Mouse (Mus musculus) midbrain, embryonic 14.5 days (tissue): ENCODE data around the gene Tpi1. TPM values are rescaled to one million over a fixed set of nuclear protein-coding genes. Genes with fewer than 3 reads are reported as not detected.
"Not testable (repeated sequence)": the region's sequence is repeated elsewhere in the genome, so short reads cannot be mapped to it uniquely, and the experiment has no call there.

Experiments
- ATAC-seq: fragments of 200-750 bp; cut with Nextera tagmentation; 2 replicates; pipeline ENCODE4 v1.8.0; 2017; ENCODE audit warnings: moderate number of reproducible peaks, moderate library complexity; ENCODE audit not compliant: low FRiP score, low TSS enrichment
- DNase-seq: peaks from one replicate; pipeline ENCODE4 v3.0.0-alpha.2; 2015
- H3K27ac ChIP-seq: fragments of 300-500 bp; sonication (generic); replicated peaks from 2 replicates; pipeline ENCODE4 v1.5.1; 2014; ENCODE audit warnings: mild to moderate bottlenecking, low read depth, low read length, moderate library complexity
- H3K27me3 ChIP-seq: fragments of 300-500 bp; sonication (generic); 2 replicates; pipeline ENCODE4 v1.6.1; 2014; ENCODE audit warnings: low read length, control low read depth, mixed read lengths; ENCODE audit not compliant: control insufficient read depth, insufficient read depth
- H3K36me3 ChIP-seq: fragments of 300-500 bp; sonication (generic); 2 replicates; pipeline ENCODE4 v1.6.1; 2014; ENCODE audit warnings: low read length, control low read depth; ENCODE audit not compliant: control insufficient read depth, insufficient read depth
- H3K4me1 ChIP-seq: fragments of 300-500 bp; sonication (generic); 2 replicates; pipeline ENCODE4 v1.6.1; 2014; ENCODE audit warnings: mild to moderate bottlenecking, antibody characterized with exemption, low read length, control low read depth; ENCODE audit not compliant: control insufficient read depth, insufficient read depth
- H3K4me2 ChIP-seq: fragments of 300-500 bp; sonication (generic); 2 replicates; pipeline ENCODE4 v1.6.1; 2014; ENCODE audit warnings: mild to moderate bottlenecking, low read length, moderate library complexity
- H3K4me3 ChIP-seq: fragments of 300-500 bp; sonication (generic); replicated peaks from 2 replicates; pipeline ENCODE4 v1.5.1; 2014; ENCODE audit warnings: low read depth, low read length
- H3K9ac ChIP-seq: fragments of 300-500 bp; sonication (generic); replicated peaks from 2 replicates; pipeline ENCODE4 v1.6.1; 2014; ENCODE audit warnings: mild to moderate bottlenecking, low read length, moderate library complexity
- H3K9me3 ChIP-seq: fragments of 300-500 bp; sonication (generic); 2 replicates; pipeline ENCODE4 v1.6.1; 2016; ENCODE audit warnings: low read length, control low read depth, mixed read lengths; ENCODE audit not compliant: control insufficient read depth
- WGBS: fragments of 180-500 bp; shearing (Covaris S2); extraction: QIAGEN DNeasy Blood & Tissue Kit; methylation state at CpG from one replicate; pipeline ENCODE4 v1.1.7; 2014; 5-methylcytosine and 5-hydroxymethylcytosine counted together
- polyA plus RNA-seq: library from polyadenylated mRNA; unstranded; fragments of >200 nt; fragmentation: Nextera tagmentation; extraction: Ambion mirVana; gene quantifications from 2 replicates; pipeline ENCODE4 v1.2.1, GENCODE M21; 2014

Gene Tpi1
- polyA plus RNA-seq, 1 experiment from 2014 or later, result 349 TPM

DNA sequence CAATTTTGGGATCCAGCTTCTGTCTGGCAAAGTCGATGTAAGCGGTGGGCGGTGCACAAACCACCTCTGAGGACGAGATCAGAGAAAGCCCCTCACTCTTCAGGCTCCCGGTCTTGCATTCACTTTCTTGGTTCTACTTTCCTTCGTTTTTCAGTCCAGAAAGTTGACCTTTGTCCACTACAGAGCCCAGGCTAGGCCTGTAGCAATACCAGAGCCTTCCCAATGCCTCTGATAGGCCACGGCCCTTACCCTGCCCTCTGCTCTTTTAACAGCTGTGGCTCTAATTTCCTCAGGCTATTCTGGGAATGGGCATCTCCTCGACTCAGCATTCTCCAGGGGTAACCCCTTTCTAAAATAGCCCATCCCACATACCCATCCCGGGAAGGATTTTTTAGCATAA is 1.2 kb downstream of the Tpi1 start:
- DNase-seq (peak; percentile 9), ATAC-seq (no peak)
- peak overlapping the region; percentile 73 for H3K9ac ChIP-seq
- H3K4me3 ChIP-seq, result peak overlapping the region; percentile 62
- no peaks in the 10 kb centered on the region for H3K9me3 ChIP-seq
- 19% methylated on average over 9 of the region's 9 CpGs for WGBS
- no peaks in the 10 kb centered on the region for H3K27me3 ChIP-seq
- H3K4me1 ChIP-seq, result peaks cover 40% of the 10 kb centered on the region
- peak overlapping the region; percentile 92 for H3K4me2 ChIP-seq
- peak overlapping the region; percentile 85 for H3K27ac ChIP-seq
- peaks cover 44% of the 10 kb centered on the region for H3K36me3 ChIP-seq

DNA sequence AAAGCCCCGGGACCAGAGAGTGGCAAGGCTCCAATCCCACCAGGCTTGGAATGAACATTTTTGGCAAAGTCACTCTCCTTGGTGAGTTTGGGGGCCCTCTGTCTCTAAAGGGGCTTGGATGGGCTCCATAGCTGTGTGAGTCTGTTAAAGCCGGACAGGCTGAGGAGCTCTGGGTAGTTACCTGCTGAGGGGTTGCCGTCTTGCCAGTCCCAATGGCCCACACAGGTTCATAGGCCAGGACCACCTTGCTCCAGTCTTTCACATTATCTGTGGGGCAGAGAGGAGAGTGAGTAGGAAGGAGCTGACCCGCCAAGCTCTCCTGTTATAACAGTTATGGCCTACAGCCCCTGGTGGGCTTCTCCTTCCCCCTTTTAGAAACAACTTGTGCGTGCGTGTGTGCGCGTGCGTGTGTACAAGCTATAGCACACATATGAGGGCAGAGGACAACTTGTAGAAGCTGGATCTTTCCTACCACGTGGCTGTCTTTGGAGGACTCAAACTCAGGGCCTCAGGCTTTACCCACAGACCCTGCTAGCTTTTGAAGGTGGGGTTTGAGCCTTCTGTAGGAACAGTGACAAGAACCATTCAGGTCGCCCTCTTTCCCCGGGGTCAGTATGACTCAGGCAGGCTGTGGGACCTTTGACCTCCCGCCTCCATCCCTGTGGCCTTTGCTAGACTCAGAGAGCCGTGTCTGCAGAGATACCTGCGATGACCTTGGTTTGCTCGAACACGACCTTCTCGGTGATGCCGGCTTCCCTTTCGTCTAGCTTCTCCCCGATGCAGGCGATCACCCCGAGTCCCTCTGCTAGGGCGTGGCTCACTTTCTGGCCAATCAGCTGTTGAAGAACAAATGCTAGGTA is 2.2 kb downstream of the Tpi1 start:
- 87% methylated on average over 24 of the region's 24 CpGs for WGBS
- Histone ChIP-seq H3K4me2 (peak overlapping the region; percentile 92), H3K9ac (no peak overlapping the region), H3K27ac (no peak overlapping the region), H3K4me3 (peak overlapping the region; percentile 62), H3K4me1 (peaks cover 40% of the 10 kb centered on the region), H3K36me3 (peaks cover 35% of the 10 kb centered on the region), H3K27me3 (no peaks in the 10 kb centered on the region), H3K9me3 (no peaks in the 10 kb centered on the region)
- no peak for DNase-seq
- ATAC-seq, result no peak

DNA sequence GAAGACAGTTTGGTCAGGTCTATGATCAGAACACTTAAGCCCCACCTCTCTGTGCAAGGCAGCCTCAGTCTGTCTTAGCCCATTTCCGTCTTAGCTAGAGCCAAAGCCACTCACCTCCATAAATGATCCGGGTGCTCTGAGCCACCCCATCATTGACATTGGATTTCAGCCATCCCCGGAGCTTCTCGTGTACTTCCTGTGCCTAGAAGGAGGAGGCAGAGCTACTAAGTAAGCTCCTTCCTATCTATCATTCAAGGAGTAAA is 2.8 kb downstream of the Tpi1 start:
- Histone ChIP-seq H3K9ac (no peak overlapping the region), H3K36me3 (peaks cover 29% of the 10 kb centered on the region), H3K4me2 (peak overlapping the region; percentile 4; the same call in 1 of the 2 replicates), H3K4me1 (peaks cover 42% of the 10 kb centered on the region), H3K27me3 (no peaks in the 10 kb centered on the region), H3K9me3 (no peaks in the 10 kb centered on the region), H3K27ac (no peak overlapping the region), H3K4me3 (no peak overlapping the region)
- WGBS, result 89% methylated on average over 4 of the region's 4 CpGs
- DNase-seq, result no peak
- no peak for ATAC-seq

DNA sequence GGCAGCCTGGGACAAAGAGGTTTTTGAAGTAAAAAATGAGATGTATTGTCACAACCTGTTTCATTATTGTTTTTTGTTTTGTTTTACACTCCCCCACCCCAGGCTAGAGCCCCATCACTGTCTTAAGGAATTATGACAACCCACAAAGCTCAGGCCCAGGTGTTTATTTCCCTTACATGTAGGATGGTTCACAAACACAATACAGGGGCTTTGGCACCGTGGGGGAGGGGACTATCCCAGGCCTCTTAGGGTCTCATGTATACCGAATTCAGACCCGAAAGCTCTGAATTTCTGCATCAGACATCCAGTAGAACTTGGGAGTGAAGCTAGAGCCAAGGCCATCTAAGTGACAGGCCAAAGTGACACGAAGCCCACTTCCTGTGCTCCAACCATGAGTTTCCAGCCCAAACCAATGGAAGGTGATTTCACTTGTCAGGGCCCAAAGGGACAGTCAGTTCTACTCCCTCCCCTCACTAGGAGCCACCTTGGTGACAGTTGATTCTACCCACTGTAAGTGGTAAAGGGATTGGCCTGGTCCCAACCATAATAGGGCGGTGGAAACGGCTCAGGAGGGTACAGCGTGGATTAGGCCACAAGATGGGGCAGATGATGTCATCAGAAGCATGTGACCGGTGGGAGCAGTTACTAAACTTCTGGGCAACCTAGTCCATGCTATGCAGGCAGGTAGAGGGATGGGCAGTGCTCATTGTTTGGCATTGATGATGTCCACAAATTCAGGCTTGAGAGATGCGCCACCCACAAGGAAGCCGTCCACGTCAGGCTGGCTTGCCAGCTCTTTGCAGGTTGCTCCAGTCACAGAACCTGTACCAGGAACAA is 3.3 kb downstream of the Tpi1 start:
- H3K9me3 ChIP-seq, H3K4me3 ChIP-seq, H3K4me2 ChIP-seq, H3K27me3 ChIP-seq, H3K27ac ChIP-seq, ATAC-seq, DNase-seq, H3K9ac ChIP-seq: not testable (repeated sequence)
- WGBS, result 88% methylated on average over 11 of the region's 11 CpGs
- peaks cover 48% of the 10 kb centered on the region for H3K4me1 ChIP-seq
- H3K36me3 ChIP-seq, result peaks cover 23% of the 10 kb centered on the region

DNA sequence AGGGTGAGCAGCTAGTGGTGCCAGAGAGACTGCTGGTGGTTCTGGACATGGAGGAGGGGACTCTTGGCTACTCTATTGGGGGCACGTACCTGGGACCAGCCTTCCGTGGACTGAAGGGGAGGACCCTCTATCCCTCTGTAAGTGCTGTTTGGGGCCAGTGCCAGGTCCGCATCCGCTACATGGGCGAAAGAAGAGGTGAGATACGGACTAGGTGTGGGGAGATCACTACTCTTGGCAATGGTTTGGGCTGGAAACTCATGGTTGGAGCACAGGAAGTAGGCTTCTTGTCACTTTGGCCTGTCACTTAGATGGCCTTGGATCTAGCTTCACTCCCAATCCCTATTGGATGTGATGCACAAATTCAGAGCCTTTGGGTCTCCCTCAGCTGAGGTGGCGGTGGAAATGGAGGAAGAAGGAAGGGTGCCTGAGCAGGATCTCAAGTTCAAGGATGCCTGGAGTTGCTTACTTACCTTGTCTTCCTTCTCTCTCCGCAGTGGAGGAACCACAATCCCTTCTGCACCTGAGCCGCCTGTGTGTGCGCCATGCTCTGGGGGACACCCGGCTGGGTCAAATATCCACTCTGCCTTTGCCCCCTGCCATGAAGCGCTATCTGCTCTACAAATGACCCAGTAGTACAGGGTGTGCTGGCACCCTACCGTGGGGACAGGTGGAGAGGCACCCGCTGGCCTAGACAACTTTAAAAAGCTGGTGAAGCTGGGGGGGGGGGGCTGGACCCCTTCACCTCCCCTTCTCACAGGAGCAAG is 4.1 kb downstream of the Tpi1 start:
- Histone ChIP-seq H3K27ac (peak overlapping the region; percentile 77; the same call in 1 of the 2 replicates), H3K27me3 (no peaks in the 10 kb centered on the region), H3K9ac (peak overlapping the region; percentile 55), H3K4me1 (peaks cover 53% of the 10 kb centered on the region), H3K4me3 (peak overlapping the region; percentile 44), H3K9me3 (no peaks in the 10 kb centered on the region), H3K4me2 (peak overlapping the region; percentile 92), H3K36me3 (peaks cover 15% of the 10 kb centered on the region)
- ATAC-seq (no peak), DNase-seq (no peak)
- WGBS, result 46% methylated on average over 14 of the region's 14 CpGs

DNA sequence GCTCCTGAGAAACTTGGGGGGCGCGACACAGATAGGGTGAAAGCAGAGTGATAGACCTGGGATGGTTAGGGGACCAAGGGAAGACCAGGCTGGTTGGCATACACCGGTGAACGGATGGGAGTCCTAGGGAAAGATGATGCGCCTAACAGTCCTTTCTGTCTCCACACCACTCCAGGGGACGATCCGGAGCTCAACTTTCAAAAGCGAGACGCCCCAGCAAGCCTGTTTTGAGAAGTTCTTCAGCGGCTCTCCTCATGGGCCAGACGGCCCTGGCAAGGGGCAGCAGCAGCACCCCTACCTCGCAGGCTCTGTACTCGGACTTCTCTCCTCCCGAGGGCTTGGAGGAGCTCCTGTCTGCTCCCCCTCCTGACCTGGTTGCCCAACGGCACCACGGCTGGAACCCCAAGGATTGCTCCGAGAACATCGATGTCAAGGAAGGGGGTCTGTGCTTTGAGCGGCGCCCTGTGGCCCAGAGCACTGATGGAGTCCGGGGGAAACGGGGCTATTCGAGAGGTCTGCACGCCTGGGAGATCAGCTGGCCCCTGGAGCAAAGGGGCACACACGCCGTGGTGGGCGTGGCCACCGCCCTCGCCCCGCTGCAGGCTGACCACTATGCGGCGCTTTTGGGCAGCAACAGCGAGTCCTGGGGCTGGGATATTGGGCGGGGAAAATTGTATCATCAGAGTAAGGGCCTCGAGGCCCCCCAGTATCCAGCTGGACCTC is 4.9 kb downstream of the Tpi1 start:
- Histone ChIP-seq H3K9me3 (no peaks in the 10 kb centered on the region), H3K4me3 (peak overlapping the region; percentile 44), H3K27me3 (no peaks in the 10 kb centered on the region), H3K36me3 (peaks cover 13% of the 10 kb centered on the region), H3K9ac (peak overlapping the region; percentile 55), H3K27ac (peak overlapping the region; percentile 77), H3K4me1 (peaks cover 47% of the 10 kb centered on the region), H3K4me2 (peak overlapping the region; percentile 92)
- ATAC-seq (peak; percentile 14; the same call in 1 of the 2 replicates), DNase-seq (peak; percentile 84)
- under 1% methylated on average over 35 of the region's 35 CpGs for WGBS

DNA sequence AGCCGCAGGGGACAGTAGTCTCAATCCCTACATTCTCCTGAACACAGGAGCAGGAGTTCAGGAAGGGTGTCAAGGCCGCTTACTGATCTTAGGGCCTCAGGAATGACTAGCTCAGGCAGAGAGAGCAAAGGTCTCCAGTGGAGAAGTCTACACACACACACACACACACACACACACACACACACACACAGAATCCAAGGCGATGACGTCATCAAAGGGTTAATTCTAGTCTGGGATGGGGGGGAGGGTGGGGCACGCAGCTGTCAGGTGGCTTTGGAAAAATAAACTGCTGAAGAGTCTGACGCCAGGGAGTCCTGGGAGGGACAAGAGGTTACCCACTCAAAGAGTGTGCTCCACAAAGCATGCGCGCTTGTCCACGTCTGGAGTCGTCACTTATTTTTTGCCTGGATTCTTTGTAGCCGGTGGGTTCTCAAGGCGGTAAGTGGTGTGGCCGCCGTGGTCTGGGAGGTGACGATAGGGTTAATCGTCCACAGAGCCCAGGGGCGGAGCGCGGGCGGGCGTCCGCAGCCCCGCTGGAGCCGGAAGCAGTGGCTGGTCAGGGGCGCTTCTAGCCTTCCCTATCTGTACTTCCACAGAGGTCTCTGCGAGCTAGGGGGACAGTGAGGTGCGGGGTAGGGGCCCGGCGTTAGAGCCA is 5.6 kb downstream of the Tpi1 start, which contains the start of gene Spsb2:
Spsb2 (plus strand) TSS at position 304 of the 655 bp plus-strand sequence.
- Histone ChIP-seq H3K27me3 (no peaks in the 10 kb centered on the region), H3K4me2 (peak within 1 kb of the TSS; percentile 92), H3K9ac (peak within 1 kb of the TSS; percentile 55), H3K4me3 (peak within 1 kb of the TSS; percentile 44), H3K36me3 (peaks cover 13% of the 10 kb centered on the region), H3K27ac (peak within 1 kb of the TSS; percentile 77), H3K9me3 (no peaks in the 10 kb centered on the region), H3K4me1 (peaks cover 45% of the 10 kb centered on the region)
- peak; percentile 79 for DNase-seq
- peak; percentile 31; the same call in 1 of the 2 replicates for ATAC-seq
- WGBS, result 4% methylated on average over 29 of the region's 29 CpGs
